16 mouse cellular contexts compared by ENCODE assay signal in the genomic region with DNA sequence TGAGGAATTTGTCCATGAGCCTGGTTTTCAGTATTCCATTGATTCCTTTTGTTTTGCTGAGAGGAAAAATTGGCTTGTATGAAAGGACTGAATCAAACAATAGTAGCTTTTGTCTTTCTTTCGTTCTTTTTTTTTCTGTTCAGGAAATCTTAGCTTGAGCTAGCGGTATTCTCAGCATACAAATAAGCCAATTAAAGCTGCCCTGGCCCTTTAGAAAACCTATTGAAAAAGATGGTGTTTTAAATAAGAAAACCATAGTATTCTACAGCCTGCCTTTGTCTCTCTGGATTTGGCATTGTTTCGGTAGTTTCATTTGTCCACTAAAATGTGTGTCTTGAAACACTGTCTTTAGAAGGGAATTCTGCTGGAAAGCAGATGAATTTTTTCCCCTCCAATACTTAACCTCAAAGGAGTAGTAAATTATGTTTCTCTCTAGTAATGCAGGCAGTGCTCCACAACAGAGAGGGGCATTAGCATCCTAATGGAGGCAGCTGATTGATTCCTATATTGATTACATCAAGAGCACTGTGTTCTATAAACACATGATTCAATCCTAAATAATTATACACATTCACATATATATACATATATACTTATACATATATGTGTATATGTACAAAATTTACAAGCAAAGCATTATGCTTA. TPM values are rescaled to one million over a fixed set of nuclear protein-coding genes. Genes with fewer than 3 reads are reported as not detected.
DNase-seq lines count a peak whose midpoint lies in the region; ATAC-seq lines count a peak whose summit lies in the region.
"Had no signal": no experiment of that assay in that cellular context is flagged by ENCODE, and none has a peak within 500 bp of the region (broad histone marks: within the 10 kb centered on the region; RNA-seq: fewer than 3 reads in every experiment).

No protein-coding gene starts in this region.

- WGBS in forebrain, embryonic 13.5 days = 7% methylated on average over 3 of the region's 3 CpGs
- WGBS in hindbrain, embryonic 15.5 days = 15% methylated on average over 3 of the region's 3 CpGs
- WGBS in midbrain, embryonic 16.5 days = 11% methylated on average over 3 of the region's 3 CpGs

- H3K4me1 ChIP-seq in forebrain, embryonic 13.5 days = peaks cover 47% of the 10 kb centered on the region
- H3K4me1 ChIP-seq in hindbrain, embryonic 15.5 days (replicated peaks) = peaks cover 17% of the 10 kb centered on the region; the same call in 1 of the 2 replicates
- H3K4me1 ChIP-seq in midbrain, embryonic 16.5 days (ENCODE audit: control insufficient read depth, insufficient read depth, low read length) = peaks cover 14% of the 10 kb centered on the region
- H3K4me1 ChIP-seq: liver, embryonic 15.5 days had no signal

- H3K27me3 ChIP-seq in forebrain, embryonic 13.5 days = no peaks in the 10 kb centered on the region
- no peaks in the 10 kb centered on the region for H3K27me3 ChIP-seq in hindbrain, embryonic 15.5 days
- no peaks in the 10 kb centered on the region for H3K27me3 ChIP-seq in midbrain, embryonic 16.5 days (ENCODE audit: control insufficient read depth, insufficient read depth, low read depth, low read length)
- H3K27me3 ChIP-seq: limb, embryonic 12.5 days; liver, embryonic 15.5 days had no signal

- no peak overlapping the region for H3K9ac ChIP-seq in forebrain, embryonic 13.5 days
- no peak overlapping the region for H3K9ac ChIP-seq in hindbrain, embryonic 15.5 days
- no peak overlapping the region for H3K9ac ChIP-seq in midbrain, embryonic 16.5 days (ENCODE audit: low read depth, low read length)
- H3K9ac ChIP-seq: limb, embryonic 12.5 days; liver, embryonic 15.5 days had no signal

- peak; percentile 69 for ATAC-seq in forebrain, embryonic 13.5 days
- ATAC-seq in hindbrain, embryonic 15.5 days (ENCODE audit: low FRiP score, low read depth) = no peak
- 0 out of 2 replicates have a peak, but pooled peaks have one; percentile 33 for ATAC-seq in midbrain, embryonic 16.5 days
- ATAC-seq: intestine, postnatal 0 days had no signal

- peak overlapping the region; percentile 70 for H3K27ac ChIP-seq in forebrain, embryonic 13.5 days
- peak overlapping the region; percentile 74 for H3K27ac ChIP-seq in hindbrain, embryonic 15.5 days (replicated peaks)
- peak overlapping the region; percentile 66 for H3K27ac ChIP-seq in midbrain, embryonic 16.5 days (ENCODE audit: low read length)
- H3K27ac ChIP-seq: limb, embryonic 12.5 days; liver, embryonic 15.5 days; macrophage had no signal

- H3K36me3 ChIP-seq in forebrain, embryonic 13.5 days (ENCODE audit: poor library complexity, severe bottlenecking) = no peaks in the 10 kb centered on the region
- no peaks in the 10 kb centered on the region for H3K36me3 ChIP-seq in hindbrain, embryonic 15.5 days
- H3K36me3 ChIP-seq in midbrain, embryonic 16.5 days (ENCODE audit: control insufficient read depth, insufficient read depth, low read length) = no peaks in the 10 kb centered on the region
- H3K36me3 ChIP-seq: limb, embryonic 12.5 days; liver, embryonic 15.5 days had no signal

- H3K4me2 ChIP-seq in forebrain, embryonic 13.5 days = no peak overlapping the region
- H3K4me2 ChIP-seq in hindbrain, embryonic 15.5 days = peak overlapping the region; percentile 17; the same call in 1 of the 2 replicates
- H3K4me2 ChIP-seq in midbrain, embryonic 16.5 days (ENCODE audit: low read length) = peak overlapping the region; percentile 20
- H3K4me2 ChIP-seq: limb, embryonic 12.5 days; liver, embryonic 15.5 days had no signal

- DNase-seq in Muller cell, postnatal 12 days (ENCODE audit: inconsistent ontology term) = peak; percentile 81
- DNase-seq in right cerebral cortex, postnatal 25 days = no peak
- no peak for DNase-seq in ovary, postnatal 36 days (ENCODE audit: low spot score)
- no peak for DNase-seq in thymus, postnatal 25 days
- no peak for DNase-seq in heart, postnatal 4 days
- DNase-seq: adrenal gland, postnatal 36 days; B cell, adult 2 months; heart, adult 11 months; kidney, postnatal 25 days had no signal

- H3K9me3 ChIP-seq in forebrain, embryonic 13.5 days (replicated peaks) = no peaks in the 10 kb centered on the region
- H3K9me3 ChIP-seq in hindbrain, embryonic 15.5 days = no peaks in the 10 kb centered on the region
- H3K9me3 ChIP-seq in midbrain, embryonic 16.5 days (replicated peaks; ENCODE audit: control insufficient read depth, low read length, poor library complexity, severe bottlenecking) = no peaks in the 10 kb centered on the region
- H3K9me3 ChIP-seq: limb, embryonic 12.5 days; liver, embryonic 15.5 days had no signal

- H3K4me3 ChIP-seq in forebrain, embryonic 13.5 days = no peak overlapping the region
- H3K4me3 ChIP-seq in hindbrain, embryonic 15.5 days = no peak overlapping the region
- no peak overlapping the region for H3K4me3 ChIP-seq in midbrain, embryonic 16.5 days (ENCODE audit: low read depth, low read length)
- H3K4me3 ChIP-seq: limb, embryonic 12.5 days; liver, embryonic 15.5 days had no signal

RNA-seq across cellular contexts. Expression of gene Fam171b, which starts 16.6 kb away (rescaled TPM):
- polyA plus RNA-seq in forebrain, embryonic 13.5 days (2015; fragmentation: Nextera tagmentation; extraction: Ambion mirVana) = 47.2 and 55.0 TPM in 2 replicates
- 71.7 and 73.6 TPM in 2 replicates for polyA plus RNA-seq in hindbrain, embryonic 15.5 days (2015; fragmentation: Nextera tagmentation; extraction: Ambion mirVana)
- 87.2 and 94.6 TPM in 2 replicates for polyA plus RNA-seq in midbrain, embryonic 16.5 days (2015; fragmentation: Nextera tagmentation; extraction: Ambion mirVana)
- total RNA-seq in heart, postnatal 4 days (2021) = 1 to 10 TPM; 1.3 to 1.6 TPM
- polyA plus RNA-seq: macrophage had no signal
